Mouse (Mus musculus) liver, embryonic 11.5 days (tissue): ENCODE measurements around the gene Gm614. TPM values are rescaled to one million over a fixed set of nuclear protein-coding genes. Genes with fewer than 3 reads are reported as not detected.
A peak's percentile ranks its signal among the peaks of the same experiment; 100 is the strongest.

ENCODE experiments used
- ATAC-seq: fragments of 200-750 bp; cut with Nextera tagmentation; replicated peaks from 2 replicates; pipeline ENCODE4 v1.8.0; 2017; ENCODE audit warnings: moderate number of reproducible peaks, mild to moderate bottlenecking, moderate TSS enrichment, moderate library complexity; ENCODE audit not compliant: low FRiP score
- DNase-seq: peaks from one replicate; pipeline ENCODE4 v3.0.0-alpha.2; 2017; ENCODE audit warnings: low spot score
- H3K27ac ChIP-seq: fragments of 300-500 bp; sonication (generic); 2 replicates; pipeline ENCODE4 v1.5.1; 2014; ENCODE audit warnings: mild to moderate bottlenecking, low read depth, low read length, control low read depth
- H3K27me3 ChIP-seq: fragments of 300-500 bp; sonication (generic); replicated peaks from 2 replicates; pipeline ENCODE4 v1.6.1; 2014; ENCODE audit warnings: low read length, mixed read lengths; ENCODE audit not compliant: control insufficient read depth, insufficient read depth
- H3K36me3 ChIP-seq: fragments of 300-500 bp; sonication (generic); 2 replicates; pipeline ENCODE4 v1.6.1; 2014; ENCODE audit warnings: mild to moderate bottlenecking, low read length, moderate library complexity, mixed read lengths; ENCODE audit not compliant: control insufficient read depth, insufficient read depth
- H3K4me1 ChIP-seq: fragments of 300-500 bp; sonication (generic); replicated peaks from 2 replicates; pipeline ENCODE4 v1.6.1; 2014; ENCODE audit warnings: low read length, mixed read lengths; ENCODE audit not compliant: control insufficient read depth, insufficient read depth
- H3K4me2 ChIP-seq: fragments of 300-500 bp; sonication (generic); 2 replicates; pipeline ENCODE4 v1.6.1; 2014; ENCODE audit warnings: mild to moderate bottlenecking, control low read depth, moderate library complexity
- H3K4me3 ChIP-seq: fragments of 300-500 bp; sonication (generic); 2 replicates; pipeline ENCODE4 v1.5.1; 2014; ENCODE audit warnings: low read depth, low read length, control low read depth
- H3K9ac ChIP-seq: fragments of 300-500 bp; sonication (generic); 2 replicates; pipeline ENCODE4 v1.6.1; 2014; ENCODE audit warnings: low read depth, low read length, control low read depth
- H3K9me3 ChIP-seq: fragments of 300-500 bp; sonication (generic); 2 replicates; pipeline ENCODE4 v1.6.1; 2016; ENCODE audit warnings: low read length, inconsistent platforms, mixed read lengths; ENCODE audit not compliant: control insufficient read depth
- WGBS: fragments of 180-500 bp; shearing (Covaris S2); extraction: QIAGEN DNeasy Blood & Tissue Kit; methylation state at CpG from one replicate; pipeline ENCODE4 v1.1.7; 2014; 5-methylcytosine and 5-hydroxymethylcytosine counted together
- polyA plus RNA-seq: library from polyadenylated mRNA; unstranded; fragments of >200 nt; fragmentation: Nextera tagmentation; extraction: Ambion mirVana; gene quantifications from 2 replicates; pipeline ENCODE4 v1.2.1, GENCODE M21; 2014

Gene Gm614
- polyA plus RNA-seq, 1 experiment from 2014 or later = not detected

GRCm38 (mm10) chrX:101289037-101289436, 25.2 kb upstream of the Gm614 start:
- WGBS = 86% methylated on average over 7 of the region's 7 CpGs
- peaks cover 32% of the 10 kb centered on the region for H3K36me3 ChIP-seq
- no peak overlapping the region for H3K4me3 ChIP-seq
- peaks cover 8% of the 10 kb centered on the region; the same call in 1 of the 2 replicates for H3K4me1 ChIP-seq
- H3K27ac ChIP-seq = peak overlapping the region; percentile 84; the same call in 1 of the 2 replicates
- ATAC-seq (no peak), DNase-seq (no peak)
- H3K9me3 ChIP-seq = no peaks in the 10 kb centered on the region
- no peaks in the 10 kb centered on the region; the same call in 1 of the 2 replicates for H3K27me3 ChIP-seq
- H3K4me2 ChIP-seq = no peak overlapping the region
- no peak overlapping the region for H3K9ac ChIP-seq

GRCm38 (mm10) chrX:101288432-101288831, 24.6 kb upstream of the Gm614 start:
- ATAC-seq (no peak), DNase-seq (no peak)
- Histone ChIP-seq H3K4me3 (no peak overlapping the region), H3K9ac (peak overlapping the region; percentile 25; the same call in 1 of the 2 replicates), H3K4me1 (peaks cover 8% of the 10 kb centered on the region; the same call in 1 of the 2 replicates), H3K9me3 (no peaks in the 10 kb centered on the region), H3K27ac (peak overlapping the region; percentile 84), H3K36me3 (peaks cover 30% of the 10 kb centered on the region), H3K27me3 (no peaks in the 10 kb centered on the region; the same call in none of the 2 replicates), H3K4me2 (peak overlapping the region; percentile 13)
- 84% methylated on average over 6 of the region's 6 CpGs for WGBS

GRCm38 (mm10) chrX:101287543-101287942, 23.8 kb upstream of the Gm614 start:
- H3K4me1 ChIP-seq = peaks cover 8% of the 10 kb centered on the region; the same call in 1 of the 2 replicates
- peak overlapping the region; percentile 37; the same call in 1 of the 2 replicates for H3K4me2 ChIP-seq
- H3K9me3 ChIP-seq = no peaks in the 10 kb centered on the region
- no peak for DNase-seq
- peaks cover 31% of the 10 kb centered on the region for H3K36me3 ChIP-seq
- 60% methylated on average over 3 of the region's 3 CpGs for WGBS
- H3K9ac ChIP-seq = no peak overlapping the region
- peak; percentile 97 for ATAC-seq
- H3K4me3 ChIP-seq = no peak overlapping the region
- peak overlapping the region; percentile 84 for H3K27ac ChIP-seq
- peaks cover 3% of the 10 kb centered on the region for H3K27me3 ChIP-seq

GRCm38 (mm10) chrX:101285953-101286670, 22.3 kb upstream of the Gm614 start:
- H3K9me3 ChIP-seq = no peaks in the 10 kb centered on the region
- DNase-seq (no peak), ATAC-seq (no peak)
- peaks cover 26% of the 10 kb centered on the region; the same call in 1 of the 2 replicates for H3K36me3 ChIP-seq
- no peak overlapping the region for H3K4me2 ChIP-seq
- H3K27me3 ChIP-seq = peaks cover 3% of the 10 kb centered on the region
- peaks cover 8% of the 10 kb centered on the region; the same call in 1 of the 2 replicates for H3K4me1 ChIP-seq
- H3K27ac ChIP-seq = no peak overlapping the region
- H3K4me3 ChIP-seq = no peak overlapping the region
- WGBS = 87% methylated on average over 14 of the region's 14 CpGs
- H3K9ac ChIP-seq = no peak overlapping the region

GRCm38 (mm10) chrX:101285534-101285933, 21.7 kb upstream of the Gm614 start:
- Histone ChIP-seq H3K27me3 (peaks cover 3% of the 10 kb centered on the region), H3K9ac (no peak overlapping the region), H3K4me3 (no peak overlapping the region), H3K4me1 (peaks cover 8% of the 10 kb centered on the region; the same call in 1 of the 2 replicates), H3K4me2 (no peak overlapping the region), H3K36me3 (peaks cover 24% of the 10 kb centered on the region; the same call in 1 of the 2 replicates), H3K27ac (no peak overlapping the region), H3K9me3 (no peaks in the 10 kb centered on the region)
- WGBS = 39% methylated on average over 6 of the region's 6 CpGs
- no peak for DNase-seq
- no peak for ATAC-seq

GRCm38 (mm10) chrX:101282813-101283212, 19.0 kb upstream of the Gm614 start:
- Histone ChIP-seq H3K4me3 (no peak overlapping the region), H3K27ac (no peak overlapping the region), H3K4me2 (no peak overlapping the region), H3K9me3 (no peaks in the 10 kb centered on the region), H3K4me1 (peaks cover 2% of the 10 kb centered on the region; the same call in 1 of the 2 replicates), H3K36me3 (peaks cover 19% of the 10 kb centered on the region; the same call in 1 of the 2 replicates), H3K27me3 (peaks cover 3% of the 10 kb centered on the region), H3K9ac (no peak overlapping the region)
- DNase-seq = no peak
- WGBS = 86% methylated on average over 6 of the region's 6 CpGs
- ATAC-seq = no peak

GRCm38 (mm10) chrX:101273875-101274738, 10.3 kb upstream of the Gm614 start, which contains the start of gene Med12:
Gene Med12, plus strand, starts transcription at chrX:101274030.
- Histone ChIP-seq H3K27ac (peak within 1 kb of the TSS; percentile 75), H3K36me3 (peaks cover 6% of the 10 kb centered on the region; the same call in 1 of the 2 replicates), H3K4me3 (peak within 1 kb of the TSS; percentile 64), H3K27me3 (no peaks in the 10 kb centered on the region; the same call in none of the 2 replicates), H3K4me1 (no peaks in the 10 kb centered on the region), H3K4me2 (peak within 1 kb of the TSS; percentile 61), H3K9me3 (no peaks in the 10 kb centered on the region), H3K9ac (peak within 1 kb of the TSS; percentile 80)
- 15% methylated on average over 52 of the region's 54 CpGs for WGBS
- ATAC-seq = peak; percentile 97
- peak; percentile 84 for DNase-seq

- H3K27me3 ChIP-seq = no peaks in the 10 kb centered on the region; the same call in none of the 2 replicates
- 0 out of 2 replicates have a peak overlapping the region, but pooled peaks have one; percentile 75 for H3K27ac ChIP-seq
- ATAC-seq = 0 out of 2 replicates have a peak, but pooled peaks have one; percentile 9
Observed at GRCm38 (mm10) chrX:101273410-101273809, 9.6 kb upstream of the Gm614 start.

More at GRCm38 (mm10) chrX:101273410-101273809, 9.6 kb upstream of the Gm614 start:
- Histone ChIP-seq H3K36me3 (peaks cover 2% of the 10 kb centered on the region; the same call in 1 of the 2 replicates), H3K9ac (peak overlapping the region; percentile 59; the same call in 1 of the 2 replicates), H3K4me2 (peak overlapping the region; percentile 61), H3K4me1 (no peaks in the 10 kb centered on the region), H3K4me3 (peak overlapping the region; percentile 64), H3K9me3 (no peaks in the 10 kb centered on the region)
- no peak for DNase-seq
- WGBS = 25% methylated on average over 6 of the region's 6 CpGs
